Mouse (Mus musculus) E14TG2a.4 (cell line): ENCODE measurements around the gene Cdk15.

Source experiments
- H3K27me3 ChIP-seq: 2 replicates; pipeline ENCODE4 v1.6.1; 2014; ENCODE audit warnings: low read length, control low read depth; ENCODE audit not compliant: insufficient read depth
- H3K36me3 ChIP-seq: 2 replicates; pipeline ENCODE4 v1.6.1; 2014; ENCODE audit warnings: low read length, control low read depth; ENCODE audit not compliant: insufficient read depth
- H3K4me1 ChIP-seq: replicated peaks from 2 replicates; pipeline ENCODE4 v1.6.1; 2014; ENCODE audit warnings: low read depth, low read length, control low read depth
- H3K4me3 ChIP-seq: replicated peaks from 2 replicates; pipeline ENCODE4 v1.5.1; 2014; ENCODE audit warnings: mild to moderate bottlenecking, low read length
- H3K9me3 ChIP-seq: 2 replicates; pipeline ENCODE4 v1.6.1; 2014; ENCODE audit warnings: low read length, control low read depth
- CTCF ChIP-seq: conservative IDR thresholded peaks from 2 replicates; pipeline ENCODE4 v1.5.1; 2014; ENCODE audit warnings: low read length
- NANOG ChIP-seq: IDR thresholded peaks from 2 replicates; pipeline ENCODE4 v1.6.1; 2014; ENCODE audit warnings: borderline replicate concordance, low read length, mixed read lengths
- POU5F1 ChIP-seq: IDR thresholded peaks from 2 replicates; pipeline ENCODE4 v1.6.1; 2014; ENCODE audit warnings: low read length, borderline replicate concordance

Cdk15 gene

GRCm38 (mm10) chr1:59256751-59257231 is at the start of gene Cdk15:
TSS of gene Cdk15 (plus strand) at chr1:59256906.
- peak within 1 kb of the TSS; percentile 33 for H3K4me3 ChIP-seq
- no peaks in the 10 kb centered on the region for H3K36me3 ChIP-seq
- TF ChIP-seq CTCF, result no peak
- TF ChIP-seq NANOG, result no peak
- TF ChIP-seq POU5F1, result no peak
- H3K4me1 ChIP-seq, result peaks cover 52% of the 10 kb centered on the region
- no peaks in the 10 kb centered on the region for H3K9me3 ChIP-seq
- H3K27me3 ChIP-seq, result no peaks in the 10 kb centered on the region

- Histone ChIP-seq H3K9me3 (no peaks in the 10 kb centered on the region), H3K27me3 (no peaks in the 10 kb centered on the region), H3K36me3 (peaks cover 66% of the 10 kb centered on the region), H3K4me3 (no peak overlapping the region), H3K4me1 (no peaks in the 10 kb centered on the region)
- no peak for TF ChIP-seq CTCF
- TF ChIP-seq NANOG, result no peak
- TF ChIP-seq POU5F1, result no peak
Observed at GRCm38 (mm10) chr1:59208331-59208730, 48.4 kb upstream of the Cdk15 start.

GRCm38 (mm10) chr1:59211651-59212050 is 45.1 kb upstream of the Cdk15 start:
- no peak for TF ChIP-seq POU5F1
- no peak for TF ChIP-seq NANOG
- no peak for TF ChIP-seq CTCF
- no peaks in the 10 kb centered on the region for H3K27me3 ChIP-seq
- H3K4me1 ChIP-seq, result peaks cover 5% of the 10 kb centered on the region; the same call in 1 of the 2 replicates

DNA sequence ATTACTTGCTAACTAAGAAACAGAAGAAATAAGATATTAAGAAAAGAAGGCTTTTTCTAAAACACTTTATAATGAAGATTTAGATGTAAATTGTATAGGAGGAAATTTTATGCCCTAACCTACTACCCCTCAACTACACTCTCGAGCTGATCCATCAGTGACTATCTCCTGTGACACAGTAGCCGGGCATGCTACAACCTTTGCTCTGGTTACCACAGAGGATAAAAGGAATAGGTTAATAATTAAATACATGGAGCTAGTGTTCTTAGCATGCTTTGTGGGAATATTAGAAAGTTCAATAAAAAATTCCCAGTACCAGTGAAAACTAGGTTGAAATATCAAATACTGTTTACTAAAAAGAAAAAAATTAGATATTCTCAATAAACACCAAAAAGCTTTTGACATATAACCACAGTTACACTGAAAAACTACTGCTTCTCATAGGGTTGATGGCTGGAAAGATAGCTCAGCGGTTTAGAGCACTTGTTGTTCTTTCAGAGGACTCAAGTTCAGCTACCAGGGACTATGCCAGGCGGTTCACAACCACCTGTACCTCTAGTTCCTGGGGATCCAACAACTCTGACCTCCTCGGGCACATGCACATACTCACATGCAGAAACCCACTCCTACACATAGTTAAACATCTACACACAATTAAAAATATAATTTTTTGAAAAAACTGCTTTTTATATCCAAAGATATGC is 44.5 kb upstream of the Cdk15 start:
- Histone ChIP-seq H3K36me3 (peaks cover 63% of the 10 kb centered on the region), H3K9me3 (no peaks in the 10 kb centered on the region), H3K4me1 (peaks cover 5% of the 10 kb centered on the region; the same call in 1 of the 2 replicates), H3K4me3 (no peak overlapping the region), H3K27me3 (no peaks in the 10 kb centered on the region)
- TF ChIP-seq POU5F1 (no peak), NANOG (no peak), CTCF (no peak)

More at GRCm38 (mm10) chr1:59211651-59212050, 45.1 kb upstream of the Cdk15 start:
- H3K4me3 ChIP-seq, result no peak overlapping the region
- peaks cover 66% of the 10 kb centered on the region for H3K36me3 ChIP-seq
- no peaks in the 10 kb centered on the region for H3K9me3 ChIP-seq

DNA sequence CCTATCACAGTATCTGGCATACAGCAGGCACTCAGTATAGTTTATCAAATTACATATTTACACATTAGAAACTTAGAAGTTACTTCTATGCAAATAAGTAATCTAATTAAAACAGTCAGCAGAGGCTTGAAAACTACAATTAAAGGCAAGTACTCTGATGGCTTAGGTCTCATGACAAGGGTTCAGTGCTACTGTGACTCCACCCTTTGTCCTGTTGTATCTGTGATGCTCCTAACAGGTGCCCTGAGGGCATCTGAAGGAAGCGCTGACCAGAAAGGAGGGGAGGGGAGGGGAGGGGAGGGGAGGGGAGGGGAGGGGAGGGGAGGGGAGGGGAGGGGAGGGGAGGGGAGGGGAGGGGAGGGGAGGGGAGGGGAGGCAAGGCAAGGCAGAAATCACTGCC is 43.8 kb upstream of the Cdk15 start:
- H3K27me3 ChIP-seq, result no peaks in the 10 kb centered on the region
- no peaks in the 10 kb centered on the region for H3K9me3 ChIP-seq
- peaks cover 5% of the 10 kb centered on the region; the same call in 1 of the 2 replicates for H3K4me1 ChIP-seq
- TF ChIP-seq NANOG (peak; percentile 23; the same call in 1 of the 2 replicates), POU5F1 (no peak)
- no peak overlapping the region for H3K4me3 ChIP-seq
- H3K36me3 ChIP-seq, result peaks cover 63% of the 10 kb centered on the region

- TF ChIP-seq CTCF (no peak), NANOG (no peak), POU5F1 (no peak)
- Histone ChIP-seq H3K4me3 (no peak overlapping the region), H3K27me3 (no peaks in the 10 kb centered on the region), H3K4me1 (peaks cover 5% of the 10 kb centered on the region), H3K9me3 (no peaks in the 10 kb centered on the region), H3K36me3 (peaks cover 45% of the 10 kb centered on the region)
Observed at GRCm38 (mm10) chr1:59215446-59215845, 41.3 kb upstream of the Cdk15 start.

- no peak for TF ChIP-seq NANOG
- TF ChIP-seq CTCF, result no peak
- no peak for TF ChIP-seq POU5F1
- no peaks in the 10 kb centered on the region for H3K27me3 ChIP-seq
- H3K36me3 ChIP-seq, result peaks cover 22% of the 10 kb centered on the region
- H3K4me1 ChIP-seq, result peaks cover 5% of the 10 kb centered on the region
- no peaks in the 10 kb centered on the region for H3K9me3 ChIP-seq
- H3K4me3 ChIP-seq, result no peak overlapping the region
Observed at GRCm38 (mm10) chr1:59220371-59220770, 36.3 kb upstream of the Cdk15 start.

DNA sequence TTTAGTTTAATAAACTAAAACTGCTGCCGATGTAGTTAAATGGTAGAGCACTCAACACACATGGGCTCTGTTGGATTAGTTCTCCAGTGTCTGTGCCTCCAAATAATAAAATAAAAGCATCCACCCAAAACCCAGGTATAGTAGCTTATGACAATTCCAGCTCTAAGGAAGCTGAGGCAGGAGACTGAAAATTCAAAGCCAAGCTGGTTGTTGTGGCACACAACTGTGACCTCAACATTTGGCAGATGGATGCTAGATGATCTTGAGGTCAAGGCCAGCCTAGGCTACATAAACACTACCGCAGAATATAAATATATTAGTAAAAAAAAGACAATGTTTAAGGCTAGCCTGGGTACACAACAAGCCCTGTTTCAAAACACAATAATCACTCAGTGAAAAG is 35.1 kb upstream of the Cdk15 start:
- peaks cover 10% of the 10 kb centered on the region for H3K36me3 ChIP-seq
- no peaks in the 10 kb centered on the region for H3K9me3 ChIP-seq
- TF ChIP-seq NANOG (no peak), CTCF (no peak), POU5F1 (no peak)
- no peaks in the 10 kb centered on the region for H3K27me3 ChIP-seq
- no peak overlapping the region for H3K4me3 ChIP-seq
- H3K4me1 ChIP-seq, result no peaks in the 10 kb centered on the region; the same call in none of the 2 replicates
